Mouse (Mus musculus) limb, embryonic 10.5 days (tissue): Measurements from ENCODE around the gene Trpm3. TPM values are rescaled to one million over a fixed set of nuclear protein-coding genes. Genes with fewer than 3 reads are reported as not detected.

Source experiments
- DNase-seq: peaks from one replicate; pipeline ENCODE4 v3.0.0-alpha.2; 2017; ENCODE audit warnings: low spot score
- H3K27ac ChIP-seq: fragments of 300-500 bp; sonication (generic); 2 replicates; pipeline ENCODE4 v1.5.1; 2016; ENCODE audit warnings: mild to moderate bottlenecking
- H3K27me3 ChIP-seq: fragments of 300-500 bp; sonication (generic); 2 replicates; pipeline ENCODE4 v1.6.1; 2016; ENCODE audit warnings: low read depth, mild to moderate bottlenecking; ENCODE audit not compliant: poor library complexity, severe bottlenecking
- H3K36me3 ChIP-seq: fragments of 300-500 bp; sonication (generic); 2 replicates; pipeline ENCODE4 v1.6.1; 2016; ENCODE audit warnings: mild to moderate bottlenecking, moderate library complexity
- H3K4me1 ChIP-seq: fragments of 300-500 bp; sonication (generic); 2 replicates; pipeline ENCODE4 v1.6.1; 2016
- H3K4me3 ChIP-seq: fragments of 300-500 bp; sonication (generic); 2 replicates; pipeline ENCODE4 v1.5.1; 2016; ENCODE audit warnings: mild to moderate bottlenecking, moderate library complexity
- H3K9me3 ChIP-seq: fragments of 300-500 bp; sonication (generic); replicated peaks from 2 replicates; pipeline ENCODE4 v1.6.1; 2016; ENCODE audit warnings: mild to moderate bottlenecking
- WGBS: fragments of 180-500 bp; shearing (Covaris S2); methylation state at CpG from one replicate; pipeline ENCODE4 v1.1.7; 2016; 5-methylcytosine and 5-hydroxymethylcytosine counted together
- polyA plus RNA-seq: library from polyadenylated mRNA; unstranded; fragments of >200 nt; fragmentation: Nextera tagmentation; extraction: Ambion mirVana; gene quantifications from 2 replicates; pipeline ENCODE4 v1.2.1, GENCODE M21; 2016

Trpm3 gene
- polyA plus RNA-seq, 1 experiment from 2014 or later = 0.93 TPM

- H3K4me1 ChIP-seq = peaks cover 9% of the 10 kb centered on the region
- H3K9me3 ChIP-seq = no peaks in the 10 kb centered on the region
- 75% methylated on average over 2 of the region's 2 CpGs for whole genome bisulfite sequencing
- no peaks in the 10 kb centered on the region for H3K27me3 ChIP-seq
- H3K4me3 ChIP-seq = no peak overlapping the region
- no peak for DNase-seq
- H3K36me3 ChIP-seq = no peaks in the 10 kb centered on the region
- H3K27ac ChIP-seq = no peak overlapping the region
Measured at GRCm38 (mm10) chr19:22695423-22695822, 556.6 kb downstream of the Trpm3 start.

DNA sequence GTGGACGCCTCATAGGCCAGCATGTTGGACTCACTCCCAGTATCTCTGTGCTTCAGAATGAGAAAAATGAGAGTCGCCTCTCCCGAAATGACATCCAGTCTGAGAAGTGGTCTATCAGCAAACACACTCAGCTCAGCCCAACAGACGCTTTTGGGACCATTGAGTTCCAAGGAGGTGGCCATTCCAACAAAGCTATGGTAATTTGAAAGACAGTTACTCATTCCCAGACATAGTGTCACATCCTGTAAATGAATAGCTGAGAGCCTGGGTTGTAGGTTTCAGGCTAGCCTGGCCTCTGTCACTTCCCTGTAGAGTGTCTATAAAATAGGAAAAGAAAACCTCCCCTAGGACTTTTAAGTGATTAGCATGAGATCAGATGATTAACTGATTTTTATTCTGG is 559.9 kb downstream of the Trpm3 start:
- no peaks in the 10 kb centered on the region for H3K36me3 ChIP-seq
- WGBS = 93% methylated on average over 4 of the region's 4 CpGs
- H3K27me3 ChIP-seq = no peaks in the 10 kb centered on the region
- H3K4me3 ChIP-seq = no peak overlapping the region
- H3K9me3 ChIP-seq = no peaks in the 10 kb centered on the region
- H3K4me1 ChIP-seq = peaks cover 32% of the 10 kb centered on the region
- no peak for DNase-seq
- no peak overlapping the region for H3K27ac ChIP-seq

- no peak overlapping the region for H3K4me3 ChIP-seq
- peak overlapping the region; percentile 72 for H3K27ac ChIP-seq
- no peaks in the 10 kb centered on the region for H3K9me3 ChIP-seq
- WGBS = 27% methylated on average over 5 of the region's 5 CpGs
- H3K36me3 ChIP-seq = no peaks in the 10 kb centered on the region
- no peak for DNase-seq
- no peaks in the 10 kb centered on the region for H3K27me3 ChIP-seq
- H3K4me1 ChIP-seq = peaks cover 37% of the 10 kb centered on the region
Measured at GRCm38 (mm10) chr19:22700871-22701651, 562.2 kb downstream of the Trpm3 start.

DNA sequence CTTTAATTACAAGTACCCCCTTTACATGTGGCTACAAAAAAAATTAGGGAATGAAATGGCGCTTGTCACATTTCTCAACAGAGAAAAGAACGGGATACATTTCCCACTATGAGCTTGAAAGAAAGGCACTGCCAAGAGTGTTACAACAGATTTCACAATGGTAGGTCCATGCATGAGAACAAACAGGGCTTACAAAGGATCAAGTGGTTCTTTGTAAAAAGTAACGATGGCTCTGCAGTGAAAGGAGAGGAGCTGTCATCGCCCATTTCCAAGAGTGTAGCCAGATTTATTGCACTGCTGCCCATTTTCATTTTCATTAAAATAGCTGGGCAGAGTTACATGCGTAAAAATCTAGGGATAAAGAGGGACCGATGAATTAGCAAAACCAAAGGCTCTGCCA is 565.0 kb downstream of the Trpm3 start:
- WGBS = 61% methylated on average over 6 of the region's 6 CpGs

GRCm38 (mm10) chr19:22705414-22705813 is 566.6 kb downstream of the Trpm3 start:
- no peak overlapping the region for H3K27ac ChIP-seq
- H3K4me1 ChIP-seq = peaks cover 35% of the 10 kb centered on the region
- H3K27me3 ChIP-seq = no peaks in the 10 kb centered on the region
- no peak overlapping the region for H3K4me3 ChIP-seq
- H3K36me3 ChIP-seq = no peaks in the 10 kb centered on the region
- no peaks in the 10 kb centered on the region for H3K9me3 ChIP-seq
- DNase-seq = no peak

More for the DNA sequence above, 565.0 kb downstream of the Trpm3 start:
- H3K36me3 ChIP-seq = no peaks in the 10 kb centered on the region
- H3K4me3 ChIP-seq = no peak overlapping the region
- H3K27me3 ChIP-seq = no peaks in the 10 kb centered on the region
- DNase-seq = no peak
- no peak overlapping the region for H3K27ac ChIP-seq
- H3K4me1 ChIP-seq = peaks cover 37% of the 10 kb centered on the region
- no peaks in the 10 kb centered on the region for H3K9me3 ChIP-seq

DNA sequence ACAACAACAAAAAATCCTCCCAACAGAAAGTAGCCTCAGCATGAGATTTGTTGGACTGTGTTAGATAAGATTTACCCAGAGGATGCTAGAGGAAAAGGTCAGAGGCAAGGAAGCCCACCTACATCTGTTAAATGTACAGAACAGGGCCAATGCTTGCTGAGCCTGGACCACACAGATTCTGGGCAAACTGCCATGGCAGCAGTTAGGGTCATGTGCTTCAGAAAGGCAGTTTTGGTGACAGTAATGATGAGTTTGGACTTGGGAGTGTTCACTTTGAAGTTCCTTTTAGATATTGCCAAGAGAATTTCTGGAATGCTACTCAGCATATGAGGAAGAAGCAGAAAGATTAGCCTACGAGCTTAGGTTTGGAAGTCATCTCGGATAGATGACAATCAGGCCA is 580.2 kb downstream of the Trpm3 start:
- no peak for DNase-seq

GRCm38 (mm10) chr19:22729846-22730245 is 591.0 kb downstream of the Trpm3 start:
- WGBS = 93% methylated on average over 2 of the region's 2 CpGs
- Histone ChIP-seq H3K27me3 (no peaks in the 10 kb centered on the region), H3K9me3 (no peaks in the 10 kb centered on the region), H3K4me1 (no peaks in the 10 kb centered on the region), H3K27ac (no peak overlapping the region), H3K4me3 (no peak overlapping the region), H3K36me3 (no peaks in the 10 kb centered on the region)
- DNase-seq = no peak

More for the DNA sequence above, 580.2 kb downstream of the Trpm3 start:
- Histone ChIP-seq H3K36me3 (no peaks in the 10 kb centered on the region), H3K4me1 (no peaks in the 10 kb centered on the region), H3K9me3 (no peaks in the 10 kb centered on the region), H3K4me3 (no peak overlapping the region), H3K27me3 (no peaks in the 10 kb centered on the region), H3K27ac (no peak overlapping the region)
- WGBS = 93% methylated on average over 2 of the region's 2 CpGs

DNA sequence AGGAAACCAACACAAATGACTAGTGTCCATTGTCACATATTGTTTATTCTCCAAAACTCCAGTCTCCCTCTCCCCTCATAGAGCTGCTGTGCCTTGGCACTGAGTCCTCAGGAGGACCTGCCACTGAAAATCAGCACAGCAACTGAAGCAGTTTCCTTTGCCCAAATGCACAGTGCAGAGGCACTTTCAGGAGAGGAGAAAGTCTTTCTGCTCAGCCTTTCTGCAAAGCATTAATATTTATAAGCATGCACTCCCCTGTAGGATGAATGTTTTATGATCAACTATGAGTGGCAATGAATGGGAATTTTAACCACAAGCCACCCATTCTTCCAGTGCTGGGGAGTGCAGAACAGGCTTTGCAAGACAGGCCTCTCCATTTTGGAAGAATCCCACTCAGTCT is 592.1 kb downstream of the Trpm3 start:
- H3K27ac ChIP-seq = no peak overlapping the region
- DNase-seq = no peak
- H3K36me3 ChIP-seq = no peaks in the 10 kb centered on the region
- no peaks in the 10 kb centered on the region for H3K9me3 ChIP-seq
- H3K4me1 ChIP-seq = no peaks in the 10 kb centered on the region
- no peaks in the 10 kb centered on the region for H3K27me3 ChIP-seq
- no peak overlapping the region for H3K4me3 ChIP-seq

GRCm38 (mm10) chr19:22736870-22737269 is 598.0 kb downstream of the Trpm3 start:
- no peak for DNase-seq
- Histone ChIP-seq H3K4me1 (no peaks in the 10 kb centered on the region), H3K9me3 (no peaks in the 10 kb centered on the region), H3K27me3 (no peaks in the 10 kb centered on the region), H3K36me3 (no peaks in the 10 kb centered on the region), H3K4me3 (no peak overlapping the region), H3K27ac (no peak overlapping the region)
- WGBS = 68% methylated on average over 2 of the region's 2 CpGs

- no peaks in the 10 kb centered on the region for H3K36me3 ChIP-seq
- no peaks in the 10 kb centered on the region for H3K4me1 ChIP-seq
- H3K9me3 ChIP-seq = no peaks in the 10 kb centered on the region
- no peak for DNase-seq
- 77% methylated on average over 3 of the region's 3 CpGs for WGBS
- no peaks in the 10 kb centered on the region for H3K27me3 ChIP-seq
- no peak overlapping the region for H3K4me3 ChIP-seq
- no peak overlapping the region for H3K27ac ChIP-seq
Measured at GRCm38 (mm10) chr19:22739240-22739639, 600.4 kb downstream of the Trpm3 start.

- 64% methylated on average over 13 of the region's 13 CpGs for WGBS
- peak; percentile 32 for DNase-seq
Measured at GRCm38 (mm10) chr19:22753311-22753809, 614.5 kb downstream of the Trpm3 start.

GRCm38 (mm10) chr19:22754071-22754470 is 615.2 kb downstream of the Trpm3 start:
- Histone ChIP-seq H3K9me3 (no peaks in the 10 kb centered on the region), H3K27me3 (no peaks in the 10 kb centered on the region), H3K36me3 (no peaks in the 10 kb centered on the region), H3K4me1 (peaks cover 15% of the 10 kb centered on the region), H3K4me3 (no peak overlapping the region), H3K27ac (no peak overlapping the region)
- no peak for DNase-seq
- WGBS = 95% methylated on average over 10 of the region's 10 CpGs

More at GRCm38 (mm10) chr19:22753311-22753809, 614.5 kb downstream of the Trpm3 start:
- H3K4me3 ChIP-seq = no peak overlapping the region
- peaks cover 15% of the 10 kb centered on the region for H3K4me1 ChIP-seq
- no peaks in the 10 kb centered on the region for H3K9me3 ChIP-seq
- 0 out of 2 replicates have a peak overlapping the region, but pooled peaks have one; percentile 30 for H3K27ac ChIP-seq
- H3K27me3 ChIP-seq = no peaks in the 10 kb centered on the region
- H3K36me3 ChIP-seq = no peaks in the 10 kb centered on the region

GRCm38 (mm10) chr19:22754498-22754897 is 615.7 kb downstream of the Trpm3 start:
- Histone ChIP-seq H3K9me3 (no peaks in the 10 kb centered on the region), H3K4me3 (no peak overlapping the region), H3K27ac (no peak overlapping the region), H3K36me3 (no peaks in the 10 kb centered on the region), H3K27me3 (no peaks in the 10 kb centered on the region), H3K4me1 (peaks cover 15% of the 10 kb centered on the region)
- WGBS = 85% methylated on average over 8 of the region's 8 CpGs
- DNase-seq = no peak
